Mouse (Mus musculus) Muller cell, postnatal 12 days (primary cell): ENCODE measurements around the gene Gpx1.

ENCODE experiments used
- DNase-seq: peaks from one replicate; pipeline ENCODE4 v3.0.0-alpha.2; 2015; ENCODE audit errors: inconsistent ontology term

Gene Gpx1

DNA sequence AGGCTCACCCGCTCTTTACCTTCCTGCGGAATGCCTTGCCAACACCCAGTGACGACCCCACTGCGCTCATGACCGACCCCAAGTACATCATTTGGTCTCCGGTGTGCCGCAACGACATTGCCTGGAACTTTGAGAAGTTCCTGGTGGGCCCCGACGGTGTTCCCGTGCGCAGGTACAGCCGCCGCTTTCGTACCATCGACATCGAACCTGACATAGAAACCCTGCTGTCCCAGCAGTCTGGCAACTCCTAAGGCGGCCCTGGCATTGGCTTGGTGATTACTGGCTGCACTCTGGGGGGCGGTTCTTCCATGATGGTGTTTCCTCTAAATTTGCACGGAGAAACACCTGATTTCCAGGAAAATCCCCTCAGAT lies 1.2 kb downstream of the Gpx1 start:
- no peak for DNase-seq

DNA sequence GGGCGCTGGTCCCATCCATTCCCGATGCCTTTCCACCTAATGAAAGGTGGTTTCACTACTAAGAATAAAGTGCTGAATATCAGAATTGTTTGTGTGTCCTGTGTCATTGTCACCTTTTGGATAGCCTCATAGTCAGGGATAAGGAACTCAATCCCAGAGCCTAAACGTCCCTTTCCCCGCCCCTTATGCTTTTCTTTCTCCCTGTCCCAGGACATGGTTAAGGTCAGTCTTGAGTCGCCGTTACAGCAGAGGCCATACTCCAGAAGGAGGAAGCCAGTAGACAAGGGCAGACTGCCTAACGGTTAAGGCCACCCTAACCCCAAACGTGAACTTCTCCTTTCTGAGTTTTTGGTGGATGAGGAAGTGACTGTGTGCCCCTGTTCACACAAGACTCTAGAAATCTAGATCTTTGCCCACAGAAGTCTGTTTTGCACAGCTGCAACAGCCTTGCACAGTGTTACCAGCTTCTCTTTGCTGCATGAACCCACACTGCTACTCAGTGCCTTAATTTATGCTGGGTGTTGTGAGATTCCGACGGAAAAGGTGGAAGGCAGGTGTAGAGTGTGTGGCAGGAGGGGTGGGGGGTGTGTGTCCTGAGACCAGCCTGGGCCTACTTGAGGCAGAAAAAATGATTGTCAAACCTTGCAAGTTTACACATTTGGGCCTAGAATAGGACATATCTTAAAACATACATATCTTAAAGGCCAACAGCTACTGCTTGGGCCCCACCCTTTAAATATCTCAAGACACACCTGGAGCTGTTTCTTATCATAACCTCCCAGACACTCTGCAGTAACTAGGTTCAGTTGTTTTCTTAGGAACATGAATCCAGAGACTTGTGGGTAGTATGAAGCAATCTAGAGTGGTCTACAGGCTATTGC lies 1.8 kb downstream of the Gpx1 start:
- DNase-seq: no peak

DNA sequence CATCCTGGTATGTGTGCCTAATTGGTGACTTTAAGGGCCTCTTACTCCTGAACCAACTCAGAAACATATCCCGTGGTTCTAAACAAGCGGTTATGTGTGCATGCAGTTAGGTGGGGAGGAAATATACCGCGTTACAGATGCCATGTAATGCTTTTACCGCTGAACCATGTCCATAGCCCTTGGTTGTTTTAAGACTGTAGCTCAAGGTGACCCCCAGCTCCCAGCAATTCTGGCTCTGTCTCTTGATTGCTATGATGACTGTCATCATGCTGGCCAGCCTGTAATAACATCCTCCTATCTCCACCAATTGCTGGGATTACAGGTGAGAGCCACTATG lies 2.4 kb downstream of the Gpx1 start:
- DNase-seq: no peak

DNA sequence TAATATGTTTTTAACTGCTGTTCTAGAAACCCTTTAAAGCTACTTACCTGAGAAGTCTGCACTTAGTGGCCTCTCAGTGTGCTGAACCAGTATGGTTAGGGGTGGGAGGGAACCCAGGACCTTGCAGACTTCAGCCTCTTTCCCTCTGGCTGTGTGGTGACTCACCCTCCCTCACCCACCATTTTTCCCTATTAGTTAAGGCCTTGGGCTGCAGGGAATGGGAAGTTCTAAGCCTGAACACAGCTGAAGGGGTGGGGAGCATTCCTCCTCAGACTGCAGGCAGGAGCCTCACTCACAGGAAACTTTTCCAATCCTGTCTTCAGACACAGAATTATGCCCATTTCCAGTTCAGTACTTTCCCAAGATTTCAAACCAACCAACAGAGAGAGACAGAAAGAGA lies 3.1 kb downstream of the Gpx1 start:
- DNase-seq: peak; percentile 78

DNA sequence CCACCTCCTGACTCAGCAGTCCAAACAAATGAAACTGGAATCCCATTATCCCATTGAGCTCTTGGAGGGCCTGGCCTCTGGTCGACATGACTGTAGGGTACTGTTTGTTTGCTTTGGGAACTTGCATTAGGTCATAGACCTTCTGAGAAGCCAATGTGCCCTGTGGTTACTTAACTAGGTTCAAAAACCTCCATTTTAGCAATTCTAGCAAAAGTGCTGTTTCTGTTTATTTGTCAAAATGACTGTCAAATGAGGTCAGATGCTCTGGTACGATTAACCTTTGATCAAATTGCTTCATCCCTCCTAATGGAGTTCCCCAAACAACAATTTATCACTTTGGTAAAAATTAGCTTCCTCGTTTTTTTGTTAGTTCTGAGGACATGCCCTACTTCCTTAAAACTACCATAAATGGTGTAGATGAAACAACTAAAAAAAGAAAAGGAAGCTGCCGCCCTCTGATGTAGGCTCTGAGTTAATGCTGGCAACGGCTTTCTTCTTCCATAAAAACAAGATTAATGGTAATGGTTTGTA lies 3.7 kb downstream of the Gpx1 start:
- peak; percentile 71 for DNase-seq

DNA sequence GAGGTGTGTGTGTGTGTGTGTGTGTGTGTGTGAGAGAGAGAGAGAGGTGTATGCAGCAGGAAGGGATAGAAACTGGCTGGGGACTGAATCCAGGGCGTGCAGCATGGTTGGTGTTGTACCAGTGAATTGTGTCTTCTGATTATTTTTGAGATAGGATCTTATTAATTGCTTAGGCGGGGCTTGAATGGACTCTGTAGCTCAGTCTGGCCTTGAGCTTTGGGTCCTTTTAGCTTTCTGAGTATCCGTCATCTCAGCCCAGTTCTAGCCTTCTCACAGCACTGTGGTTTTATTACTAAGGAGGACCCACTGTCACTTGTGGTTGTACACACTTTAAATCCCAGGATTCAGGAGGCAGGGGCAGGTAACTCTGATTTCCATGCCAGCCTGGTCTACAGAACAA lies 4.6 kb downstream of the Gpx1 start:
- no peak for DNase-seq

DNA sequence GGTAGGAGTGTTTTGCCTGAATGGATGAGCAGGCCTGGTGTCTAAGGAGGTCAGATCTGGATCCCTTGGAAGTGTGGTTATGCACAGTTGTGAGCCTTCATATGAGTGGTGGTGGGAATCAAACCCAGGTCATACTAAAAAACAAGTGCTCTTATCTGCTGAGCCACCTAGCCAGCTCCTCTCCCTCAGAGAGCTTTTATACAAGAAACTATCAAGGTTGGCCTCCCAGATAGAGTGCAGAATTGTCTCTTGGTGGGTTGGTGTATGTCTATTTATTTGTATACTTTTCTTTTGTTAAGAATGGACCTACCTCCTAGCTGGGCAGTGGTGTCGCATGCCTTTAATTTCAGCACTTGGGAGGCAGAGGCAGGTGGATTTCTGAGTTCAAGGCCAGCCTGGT lies 5.1 kb downstream of the Gpx1 start:
- no peak for DNase-seq

DNA sequence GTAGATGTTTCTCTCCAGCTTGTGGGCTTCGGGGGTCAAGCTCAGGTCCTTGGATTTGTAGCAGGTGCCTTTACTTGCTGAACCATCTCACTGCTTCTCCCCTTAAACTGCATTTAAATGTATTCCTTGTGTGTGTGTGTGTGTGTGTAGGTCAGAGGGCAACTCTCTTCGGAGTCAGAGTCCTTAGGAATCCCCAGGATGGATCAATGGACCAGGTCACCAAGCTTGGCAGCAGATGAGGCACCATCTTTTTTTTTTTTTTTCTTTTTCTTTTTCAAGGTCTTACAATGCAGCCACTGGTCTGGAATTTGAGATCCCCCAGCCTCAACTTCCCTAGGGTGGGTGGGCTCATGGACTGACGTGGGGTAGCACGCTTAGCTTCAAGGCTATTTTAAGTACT lies 5.8 kb downstream of the Gpx1 start:
- no peak for DNase-seq

DNA sequence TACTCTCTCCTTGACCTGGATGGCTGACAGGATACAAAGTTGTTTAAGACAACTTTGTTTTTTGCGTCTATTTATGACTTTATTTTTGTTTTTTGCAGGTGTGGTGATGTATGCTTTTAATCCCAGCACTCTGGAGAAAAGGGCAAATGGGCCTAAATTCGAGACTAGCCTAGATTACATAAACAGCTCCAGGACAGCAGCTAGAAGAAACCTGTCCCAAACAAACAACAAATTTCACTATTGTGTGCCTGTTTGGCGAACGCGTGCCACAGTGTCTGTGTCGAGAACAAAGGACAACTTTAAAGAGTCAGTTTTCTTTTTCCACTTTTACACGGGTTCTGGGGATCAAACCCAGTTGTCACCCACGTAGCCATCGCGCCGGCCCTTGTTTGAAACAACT lies 8.3 kb downstream of the Gpx1 start:
- no peak for DNase-seq

DNA sequence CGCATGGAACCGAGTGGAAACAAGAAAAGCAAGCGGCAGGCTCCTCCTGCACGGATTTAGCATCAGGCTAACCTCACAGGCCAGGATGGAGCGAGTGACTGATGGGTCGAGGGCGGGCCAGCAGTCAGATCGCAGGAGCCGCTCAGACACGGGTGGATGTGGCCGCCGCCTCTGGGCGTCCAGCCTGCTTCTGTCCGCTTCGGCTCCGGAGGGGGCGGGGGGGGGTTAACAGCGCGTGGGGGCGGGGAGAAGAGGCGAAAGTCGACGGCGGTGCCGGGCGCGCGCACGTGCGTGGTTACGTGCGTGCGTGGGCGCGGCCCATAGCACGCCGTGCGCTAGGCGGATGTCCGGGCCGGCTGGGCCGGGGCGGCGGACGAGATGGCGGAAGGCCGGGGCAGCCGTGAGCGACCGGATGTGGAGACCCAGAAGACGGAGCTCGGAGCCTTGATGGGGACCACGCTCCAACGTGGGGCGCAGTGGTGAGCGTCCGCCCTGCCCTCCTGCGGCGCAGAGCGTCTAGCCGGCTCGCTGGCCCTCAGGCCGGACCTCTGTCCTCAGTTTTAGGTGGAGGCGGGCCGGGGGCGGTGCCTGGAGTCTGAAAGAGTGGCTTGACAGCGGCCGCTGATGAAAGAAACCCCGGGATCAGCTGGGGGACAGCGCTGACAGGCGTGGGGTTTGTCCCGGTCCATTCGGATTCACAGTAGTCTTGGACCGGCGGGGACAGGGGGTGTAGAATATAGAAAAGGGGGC lies 9.0 kb downstream of the Gpx1 start, which contains the start of gene Usp4:
Gene Usp4 (plus strand): TSS at position 314 of the 750 bp plus-strand sequence.
- DNase-seq: peak; percentile 96

DNA sequence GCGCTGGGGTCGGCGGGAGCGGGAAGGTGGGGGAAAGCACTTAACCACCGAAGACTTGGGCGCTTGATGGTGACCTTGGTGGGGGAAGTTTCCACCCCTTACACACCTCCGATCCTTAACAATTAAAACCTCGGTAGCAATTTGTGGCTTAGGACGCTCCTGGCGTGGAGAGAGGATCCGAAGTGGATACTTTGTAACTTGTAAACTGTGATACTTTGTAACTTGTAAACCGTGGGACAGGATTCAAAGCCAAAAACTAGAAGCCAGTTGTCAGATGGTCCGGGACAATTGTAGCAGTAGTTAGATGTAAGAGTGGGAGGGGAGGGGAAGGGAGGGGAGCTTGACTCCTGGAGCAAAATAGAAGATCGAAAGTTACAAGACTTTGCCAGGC lies 9.6 kb downstream of the Gpx1 start:
- DNase-seq: no peak

DNA sequence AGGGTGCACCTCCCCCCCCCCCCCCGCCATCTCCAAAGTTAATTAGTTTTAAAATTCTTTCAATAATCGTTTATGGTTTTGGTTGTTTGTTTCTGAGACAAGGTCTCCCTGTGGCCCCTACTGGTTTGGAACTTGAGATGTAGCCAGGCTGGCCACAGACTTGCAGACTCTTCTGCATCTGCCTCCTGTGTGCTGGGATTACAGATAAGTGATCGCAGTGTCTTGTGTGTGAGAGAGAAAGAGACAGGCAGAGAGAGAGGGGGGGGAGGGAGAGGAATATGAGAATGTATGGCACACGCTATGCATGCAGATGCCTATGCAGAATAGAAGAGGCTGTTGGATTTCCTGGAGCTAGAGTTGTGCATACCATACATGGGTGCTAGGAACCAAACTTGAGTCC lies 11.0 kb downstream of the Gpx1 start:
- DNase-seq: no peak

DNA sequence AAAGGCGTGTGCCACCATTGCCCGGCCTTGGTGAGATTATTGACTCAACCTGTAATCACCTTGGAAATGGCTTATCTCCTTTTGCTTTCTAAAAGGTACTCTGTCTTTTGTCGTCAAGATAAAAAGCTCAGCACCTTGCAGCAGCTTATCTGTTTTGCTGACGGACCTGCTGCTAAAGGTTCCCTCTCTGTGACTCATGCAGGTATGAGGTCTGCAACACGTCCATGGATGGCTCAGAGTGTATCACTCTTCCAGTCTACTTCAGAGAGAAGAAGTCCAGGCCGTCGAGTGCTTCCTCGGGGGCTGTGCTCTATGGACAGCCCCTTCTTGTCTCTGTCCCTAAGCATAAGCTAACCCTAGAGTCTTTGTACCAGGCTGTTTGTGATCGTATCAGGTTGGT lies 39.5 kb downstream of the Gpx1 start:
- no peak for DNase-seq

DNA sequence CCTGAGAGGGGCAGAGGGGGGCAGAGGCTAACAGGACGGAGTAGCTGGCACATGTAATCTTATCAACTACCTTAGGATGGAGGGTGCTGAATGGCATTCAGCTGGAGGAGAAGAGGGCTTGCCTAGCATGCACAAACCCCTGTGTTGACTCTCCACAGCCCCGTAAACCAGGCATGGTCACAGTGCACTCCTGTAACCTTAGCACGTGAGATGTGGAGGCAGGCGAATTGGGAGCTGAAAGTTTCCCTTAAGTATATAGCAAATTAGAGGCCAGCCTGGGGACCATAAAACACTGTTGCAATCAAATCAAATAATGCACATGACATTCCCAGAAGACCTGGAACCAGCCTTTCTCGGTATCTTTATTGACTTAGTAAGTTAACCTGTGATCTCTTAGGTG lies 40.0 kb downstream of the Gpx1 start:
- no peak for DNase-seq

DNA sequence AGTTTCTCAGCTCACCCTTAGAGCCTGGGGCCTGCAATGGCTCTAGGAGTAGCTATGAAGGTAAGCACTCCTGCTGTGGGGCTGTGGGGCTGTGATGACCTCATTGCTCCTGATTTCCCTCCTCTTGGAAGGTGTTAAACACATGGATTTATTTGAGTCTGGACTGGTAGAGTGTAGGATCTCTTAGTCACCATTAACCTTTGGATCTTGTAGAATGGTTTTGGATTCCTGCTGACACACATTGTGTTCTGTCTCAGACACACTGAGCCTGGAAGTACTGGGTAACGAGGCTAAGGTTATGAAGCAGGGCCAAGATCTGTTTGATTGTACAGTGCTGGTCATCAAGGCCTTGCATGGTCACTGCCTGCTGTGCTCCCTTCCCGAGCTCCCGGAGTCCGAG lies 40.6 kb downstream of the Gpx1 start:
- DNase-seq: no peak

DNA sequence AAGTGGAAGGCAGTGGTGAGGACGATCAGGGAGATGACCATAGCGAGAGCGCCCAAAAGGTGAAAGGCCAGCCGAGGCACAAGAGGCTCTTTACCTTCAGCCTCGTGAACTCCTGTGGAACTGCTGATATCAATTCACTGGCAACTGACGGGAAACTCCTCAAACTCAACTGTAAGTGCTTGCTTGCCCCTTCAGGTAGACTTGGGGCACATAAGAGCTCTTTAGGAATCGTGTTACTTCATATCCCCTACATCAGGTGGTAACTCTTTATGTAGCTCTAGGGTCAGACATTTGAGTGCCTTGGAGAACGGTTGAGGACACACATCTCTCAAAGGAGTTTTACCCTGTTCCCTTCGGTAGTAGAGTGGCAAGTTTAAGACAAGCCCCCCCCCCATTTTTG lies 42.7 kb downstream of the Gpx1 start:
- DNase-seq: no peak

DNA sequence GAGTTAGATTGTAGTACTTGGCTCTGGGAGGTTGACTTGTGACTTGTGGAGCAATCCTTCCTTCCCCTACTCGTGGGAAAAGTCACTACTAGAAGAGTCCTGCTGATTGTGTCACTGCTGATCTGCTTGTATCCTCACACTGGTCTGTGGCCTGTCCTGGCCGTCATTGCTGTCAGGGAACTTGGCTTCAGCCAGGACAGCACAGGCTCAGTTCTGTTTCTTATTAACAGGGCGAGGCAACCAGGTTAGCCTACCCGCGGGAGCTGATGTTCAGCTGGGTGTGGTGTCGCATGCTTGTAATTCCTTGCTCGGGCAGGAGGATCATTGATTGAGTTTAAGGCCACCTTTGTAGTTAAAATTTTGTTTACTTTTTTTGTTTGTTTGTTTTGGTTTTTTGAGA lies 46.3 kb downstream of the Gpx1 start:
- DNase-seq: no peak

DNA sequence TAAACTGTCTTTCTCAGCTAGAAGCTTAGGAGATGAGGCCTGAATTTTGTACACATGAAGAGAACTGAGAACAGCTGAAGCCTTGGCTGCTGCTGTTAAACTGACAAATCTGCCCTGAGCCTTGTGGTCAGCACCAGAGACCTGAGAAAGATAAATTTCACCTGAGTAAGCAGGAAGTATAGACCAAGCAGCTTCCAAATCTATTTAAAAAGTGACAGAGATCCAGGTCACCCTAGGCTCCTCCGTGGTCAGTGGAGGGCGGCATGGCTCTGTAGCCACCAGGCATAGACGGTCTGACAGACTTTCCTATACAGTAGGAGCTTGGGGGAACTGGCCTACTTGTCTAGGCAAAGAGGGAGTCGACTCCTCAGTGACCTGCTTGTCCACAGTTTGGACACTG lies 48.1 kb downstream of the Gpx1 start:
- DNase-seq: no peak

DNA sequence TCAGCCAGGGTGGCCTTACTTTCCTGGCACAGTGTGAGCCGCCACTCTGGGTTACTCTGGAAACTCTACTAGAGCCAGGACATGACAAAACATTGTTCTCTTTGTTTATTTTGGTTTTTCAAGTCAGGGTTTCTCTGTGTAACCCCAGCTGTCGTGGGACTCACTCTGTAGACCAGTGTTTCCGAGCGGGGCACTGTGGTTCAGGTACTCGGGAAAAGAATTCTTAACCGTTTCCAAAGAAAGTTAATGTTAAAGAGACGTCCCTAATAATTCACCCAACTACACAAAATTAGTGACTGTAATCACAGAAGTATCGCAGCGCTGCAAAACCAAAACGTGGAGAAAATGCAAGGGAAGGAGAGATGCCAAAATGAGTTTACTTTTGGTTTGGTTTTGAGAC lies 49.9 kb downstream of the Gpx1 start:
- DNase-seq: no peak

DNA sequence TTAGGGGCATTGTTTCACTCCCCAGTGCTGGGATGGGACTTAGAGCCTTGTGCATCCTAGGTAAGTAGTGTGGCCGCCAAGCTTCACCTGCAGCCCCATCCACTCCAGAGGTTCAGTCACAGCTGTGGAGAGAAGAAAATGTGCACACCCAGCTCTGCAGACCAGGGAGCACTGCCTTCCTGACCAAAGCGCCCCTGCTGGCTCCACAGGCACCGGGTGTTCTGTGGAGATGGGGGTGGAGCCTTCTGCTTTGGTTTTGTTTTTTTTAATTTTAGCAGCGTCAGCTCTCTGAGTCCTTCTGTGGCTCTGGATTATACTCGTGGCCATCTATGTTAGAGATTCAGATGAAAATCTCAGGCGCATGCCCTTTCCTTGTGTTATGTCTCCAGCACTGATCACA lies 50.5 kb downstream of the Gpx1 start:
- no peak for DNase-seq
